Mouse (Mus musculus) CH12.LX (cell line): ENCODE results near the gene Clcn1. TPM values are rescaled to one million over a fixed set of nuclear protein-coding genes. Genes with fewer than 3 reads are reported as not detected.

Source experiments
- DNase-seq: peaks from one replicate; pipeline ENCODE4 v3.0.0-alpha.2; 2013; ENCODE audit errors: extremely low read depth
- H3K27ac ChIP-seq: 2 replicates; pipeline ENCODE4 v1.5.1; 2012; ENCODE audit warnings: low read depth, mild to moderate bottlenecking, control low read depth, moderate library complexity; ENCODE audit not compliant: insufficient read depth
- H3K27me3 ChIP-seq: replicated peaks from 2 replicates; pipeline ENCODE3; 2012; ENCODE audit warnings: inconsistent platforms
- H3K36me3 ChIP-seq, 2 experiments: replicated peaks in 1 of 2; 2 replicates each; pipeline versions ENCODE3 to v1.6.1; 2012; ENCODE audit warnings: inconsistent platforms in 1 of 2, low read length in 1 of 2, mild to moderate bottlenecking in 1 of 2, mixed read lengths in 1 of 2, moderate library complexity in 1 of 2; ENCODE audit not compliant: control insufficient read depth in 1 of 2, insufficient read depth in 1 of 2
- H3K4me1 ChIP-seq, 2 experiments: 2 replicates each; pipeline ENCODE4 v1.6.1; 2012; ENCODE audit warnings: inconsistent platforms in 1 of 2, moderate library complexity in 1 of 2; ENCODE audit not compliant: insufficient read depth in 2 of 2, control insufficient read depth in 1 of 2
- H3K4me2 ChIP-seq: 2 replicates; pipeline ENCODE4 v1.6.1; 2012; ENCODE audit warnings: low read depth, mild to moderate bottlenecking, control low read depth; ENCODE audit not compliant: poor library complexity, insufficient read depth, severe bottlenecking
- H3K4me3 ChIP-seq, 3 experiments: fragments of 150-350 bp in 1 of 3; sonication (generic) in 1 of 3; replicated peaks in 1 of 3; 2 replicates each; pipeline versions ENCODE3 to v1.5.1; 2011 to 2012; ENCODE audit warnings: low read depth in 2 of 3, low read length in 2 of 3, mild to moderate bottlenecking in 2 of 3, moderate library complexity in 2 of 3, control low read depth in 1 of 3, improper control_type of control experiment in 1 of 3, inconsistent platforms in 1 of 3, mixed read lengths in 1 of 3; ENCODE audit not compliant: poor library complexity in 1 of 3
- H3K79me2 ChIP-seq: replicated peaks from 2 replicates; pipeline ENCODE4 v1.6.1; 2012; ENCODE audit warnings: mild to moderate bottlenecking, moderate library complexity; ENCODE audit not compliant: control insufficient read depth, poor library complexity, insufficient read depth, severe bottlenecking; ENCODE audit errors: extremely low read depth
- H3K9ac ChIP-seq: 2 replicates; pipeline ENCODE4 v1.6.1; 2012; ENCODE audit warnings: low read depth, mild to moderate bottlenecking, control low read depth, moderate library complexity; ENCODE audit not compliant: insufficient read depth
- H3K9me3 ChIP-seq: replicated peaks from 2 replicates; pipeline ENCODE3; 2012; ENCODE audit warnings: low read length, inconsistent platforms, mixed read lengths
- BHLHE40 ChIP-seq: IDR thresholded peaks from 2 replicates; pipeline ENCODE4 v1.6.1; 2011; ENCODE audit warnings: mild to moderate bottlenecking, low read depth, low read length, improper control_type of control experiment
- CHD1 ChIP-seq: IDR thresholded peaks from 2 replicates; pipeline ENCODE4 v1.6.1; 2012; ENCODE audit warnings: low read depth, low read length, improper control_type of control experiment, inconsistent platforms
- CHD2 ChIP-seq: IDR thresholded peaks from 2 replicates; pipeline ENCODE4 v1.6.1; 2011; ENCODE audit warnings: low read length, improper control_type of control experiment
- CTCF ChIP-seq, 2 experiments: IDR thresholded peaks in 1 of 2; conservative IDR thresholded peaks in 1 of 2; 2 replicates each; pipeline ENCODE4 v1.5.1; 2011 to 2012; ENCODE audit warnings: low read depth in 2 of 2, low read length in 2 of 2, improper control_type of control experiment in 1 of 2, inconsistent platforms in 1 of 2, mild to moderate bottlenecking in 1 of 2, moderate library complexity in 1 of 2
- ETS1 ChIP-seq: conservative IDR thresholded peaks from 2 replicates; pipeline ENCODE4 v1.6.1; 2012; ENCODE audit warnings: low read depth, mild to moderate bottlenecking, inconsistent platforms, low read length, improper control_type of control experiment, moderate library complexity
- JUN ChIP-seq: IDR thresholded peaks from 2 replicates; pipeline ENCODE4 v1.6.1; 2011; ENCODE audit warnings: low read depth, mild to moderate bottlenecking, low read length, improper control_type of control experiment, moderate library complexity; ENCODE audit not compliant: insufficient read depth
- MAFK ChIP-seq: IDR thresholded peaks from 2 replicates; pipeline ENCODE4 v1.6.1; 2011; ENCODE audit warnings: low read length, improper control_type of control experiment; ENCODE audit not compliant: insufficient replicate concordance
- MEF2A ChIP-seq: IDR thresholded peaks from 2 replicates; pipeline ENCODE4 v1.6.1; 2014; ENCODE audit warnings: low read depth, mild to moderate bottlenecking, inconsistent platforms, low read length, improper control_type of control experiment, borderline replicate concordance
- RAD21 ChIP-seq: IDR thresholded peaks from 2 replicates; pipeline ENCODE4 v1.6.1; 2011; ENCODE audit warnings: low read depth, mild to moderate bottlenecking, low read length, improper control_type of control experiment, moderate library complexity
- RCOR1 ChIP-seq: conservative IDR thresholded peaks from 2 replicates; pipeline ENCODE4 v1.6.1; 2012; ENCODE audit warnings: low read depth, mild to moderate bottlenecking, inconsistent platforms, low read length, improper control_type of control experiment
- SIN3A ChIP-seq: IDR thresholded peaks from 2 replicates; pipeline ENCODE4 v1.6.1; 2012; ENCODE audit warnings: low read length, improper control_type of control experiment, inconsistent platforms
- SMC3 ChIP-seq: IDR thresholded peaks from 2 replicates; pipeline ENCODE4 v1.6.1; 2011; ENCODE audit warnings: low read depth, low read length, improper control_type of control experiment
- TBP ChIP-seq: conservative IDR thresholded peaks from 2 replicates; pipeline ENCODE4 v1.6.1; 2011; ENCODE audit warnings: low read depth, low read length, improper control_type of control experiment
- UBTF ChIP-seq: IDR thresholded peaks from 2 replicates; pipeline ENCODE4 v1.6.1; 2012; ENCODE audit warnings: low read depth, mild to moderate bottlenecking, inconsistent platforms, low read length, improper control_type of control experiment, moderate library complexity
- ZKSCAN1 ChIP-seq: IDR thresholded peaks from 2 replicates; pipeline ENCODE4 v1.6.1; 2012; ENCODE audit warnings: low read depth, inconsistent platforms, low read length, improper control_type of control experiment, borderline replicate concordance
- dilution Hi-C: fragments of 300-500 bp; cut with MboI; formaldehyde crosslinking; loops from 2 replicates; pipeline ENCODE4 v1.14.3; 2020; ENCODE audit warnings: low sequenced_read_pairs; ENCODE audit not compliant: extremely low pct_unique_long_range_greater_than_20kb, extremely low pct_ligation_motif_present
- in situ Hi-C: fragments of 300-500 bp; cut with MboI; formaldehyde crosslinking; loops from 3 replicates; pipeline ENCODE4 v1.14.3; 2019; ENCODE audit warnings: low sequenced_read_pairs, low pct_ligation_motif_present, low pct_unique_long_range_greater_than_20kb, mixed read lengths
- polyA plus RNA-seq: library from polyadenylated mRNA; unstranded; fragments of >175 nt; gene quantifications from 2 replicates; pipeline ENCODE4 v1.2.1, GENCODE M21; 2012; ENCODE audit warnings: low read depth; ENCODE audit not compliant: insufficient read length
- total RNA-seq, 2 experiments: library from RNA; depleted of rRNA; stranded (reverse); fragments of 300-350 nt in 1 of 2; fragments of >200 nt in 1 of 2; gene quantifications; 2 replicates each; pipeline ENCODE4 v1.2.3; 2012 to 2014

The Clcn1 gene
- total and polyA plus RNA-seq, 3 experiments = 0.04 to 0.50 (median 0.08) TPM

- no peak for TF ChIP-seq CTCF (conservative IDR thresholded peaks at IDR 0.05 in 1 of 2, IDR thresholded peaks at IDR 0.05 in 1 of 2; ENCODE audit: low read depth in 2 of 2, low read length in 2 of 2)
- TF ChIP-seq TBP = no peak
- no peak for TF ChIP-seq MEF2A
- H3K9me3 ChIP-seq = peaks cover 3% of the 10 kb centered on the region
- dilution Hi-C loops (no loop called here), in situ Hi-C loops (loop anchor here (10.0 kb wide), 1 partner anchor 89 kb away; no protein-coding TSS in a partner anchor)
- peaks cover 27% of the 10 kb centered on the region for H3K27me3 ChIP-seq
- no peaks in the 10 kb centered on the region for H3K36me3 ChIP-seq
- no peak overlapping the region for H3K4me2 ChIP-seq
- H3K4me1 ChIP-seq = no peaks in the 10 kb centered on the region; a peak in 1 of 4 replicates
- H3K27ac ChIP-seq = no peak overlapping the region
- H3K79me2 ChIP-seq = no peaks in the 10 kb centered on the region
- no peak overlapping the region for H3K4me3 ChIP-seq
- no peak for DNase-seq
- H3K9ac ChIP-seq = no peak overlapping the region
Observed at GRCm38 (mm10) chr6:42323371-42324066, 37.0 kb downstream of the Clcn1 start.

DNA sequence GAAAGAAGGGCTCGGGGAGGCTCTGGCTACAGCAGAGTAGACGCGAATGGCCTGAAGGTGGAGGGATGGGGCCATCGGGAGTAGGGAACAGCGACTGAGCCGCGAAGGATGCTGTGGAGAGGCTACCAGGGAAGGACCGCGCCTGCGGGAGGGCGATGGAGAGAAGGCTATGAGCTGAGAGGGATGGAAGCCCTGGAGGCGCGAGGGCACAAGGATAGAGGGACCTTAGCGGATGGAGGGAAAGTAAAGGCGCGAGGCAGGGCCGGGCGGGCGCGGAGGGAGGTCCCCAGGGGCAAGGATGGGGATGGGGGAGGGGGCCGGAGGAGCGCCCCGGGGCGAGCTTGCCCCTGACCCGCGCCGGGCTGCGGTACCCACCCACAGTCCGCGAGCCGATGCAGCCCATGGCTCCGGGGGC is 37.6 kb downstream of the Clcn1 start:
- Histone ChIP-seq H3K27me3 (peaks cover 27% of the 10 kb centered on the region), H3K36me3 (no peaks in the 10 kb centered on the region), H3K9ac (no peak overlapping the region), H3K4me3 (peak overlapping the region in 2 of 3 experiments; percentile 63 to 73), H3K4me2 (peak overlapping the region; percentile 87), H3K9me3 (peaks cover 3% of the 10 kb centered on the region), H3K79me2 (no peaks in the 10 kb centered on the region), H3K4me1 (no peaks in the 10 kb centered on the region; a peak in 1 of 4 replicates), H3K27ac (no peak overlapping the region)
- DNase-seq = no peak
- TF ChIP-seq ZKSCAN1 (no peak), BHLHE40 (no peak), SMC3 (no peak), CHD2 (no peak), MAFK (no peak), CHD1 (no peak), RCOR1 (no peak), SIN3A (no peak), UBTF (no peak), RAD21 (no peak), JUN (no peak), ETS1 (no peak)
- in situ Hi-C loops = loop anchor here (10.0 kb wide), 1 partner anchor 89 kb away; no protein-coding TSS in a partner anchor
- dilution Hi-C loops = no loop called here
